9 mouse cellular contexts compared by ENCODE assay signal in genomic region chrX:6254058-6254457, GRCm38 (mm10).
DNase-seq lines count a peak whose midpoint lies in the region; ATAC-seq and TF ChIP-seq lines count a peak whose summit lies in the region.
"Had no signal": no experiment of that assay in that cellular context is flagged by ENCODE, and none has a peak within 500 bp of the region (broad histone marks: within the 10 kb centered on the region; RNA-seq: fewer than 3 reads in every experiment).

No protein-coding gene starts in this region.

- H3K9me3 ChIP-seq in intestine, postnatal 0 days (ENCODE audit: control insufficient read depth) = no peaks in the 10 kb centered on the region
- H3K9me3 ChIP-seq in intestine, embryonic 16.5 days (ENCODE audit: control insufficient read depth, low read length) = no peaks in the 10 kb centered on the region
- H3K9me3 ChIP-seq in midbrain, embryonic 15.5 days = no peaks in the 10 kb centered on the region
- H3K9me3 ChIP-seq in midbrain, embryonic 16.5 days (replicated peaks; ENCODE audit: control insufficient read depth, low read length, poor library complexity, severe bottlenecking) = no peaks in the 10 kb centered on the region

- no peak overlapping the region for H3K4me2 ChIP-seq in intestine, postnatal 0 days (replicated peaks; ENCODE audit: low read depth)
- H3K4me2 ChIP-seq in intestine, embryonic 16.5 days (ENCODE audit: low read depth, low read length) = no peak overlapping the region
- H3K4me2 ChIP-seq in midbrain, embryonic 15.5 days = no peak overlapping the region
- H3K4me2 ChIP-seq in midbrain, embryonic 16.5 days (ENCODE audit: low read length) = no peak overlapping the region

- no peak overlapping the region for H3K27ac ChIP-seq in intestine, postnatal 0 days (ENCODE audit: low read depth, low read length)
- no peak overlapping the region for H3K27ac ChIP-seq in intestine, embryonic 16.5 days (ENCODE audit: low read length)
- H3K27ac ChIP-seq in midbrain, embryonic 15.5 days = no peak overlapping the region
- no peak overlapping the region for H3K27ac ChIP-seq in midbrain, embryonic 16.5 days (ENCODE audit: low read length)

- no peak overlapping the region for H3K9ac ChIP-seq in intestine, postnatal 0 days (ENCODE audit: low read depth, low read length)
- no peak overlapping the region for H3K9ac ChIP-seq in intestine, embryonic 16.5 days (ENCODE audit: low read depth, low read length)
- H3K9ac ChIP-seq in midbrain, embryonic 15.5 days = no peak overlapping the region
- no peak overlapping the region for H3K9ac ChIP-seq in midbrain, embryonic 16.5 days (ENCODE audit: low read depth, low read length)

- peak; percentile 62 for TF ChIP-seq CTCF in intestine, postnatal 0 days (IDR thresholded peaks at IDR 0.05; ENCODE audit: low read depth)

- no peaks in the 10 kb centered on the region for H3K27me3 ChIP-seq in intestine, postnatal 0 days (replicated peaks; ENCODE audit: control insufficient read depth, insufficient read depth, low read length)
- H3K27me3 ChIP-seq in intestine, embryonic 16.5 days (replicated peaks; ENCODE audit: control insufficient read depth, insufficient read depth, low read length) = no peaks in the 10 kb centered on the region
- H3K27me3 ChIP-seq in midbrain, embryonic 15.5 days (replicated peaks) = no peaks in the 10 kb centered on the region
- H3K27me3 ChIP-seq in midbrain, embryonic 16.5 days (ENCODE audit: control insufficient read depth, insufficient read depth, low read depth, low read length) = no peaks in the 10 kb centered on the region

- H3K4me1 ChIP-seq in intestine, postnatal 0 days (replicated peaks; ENCODE audit: control insufficient read depth, insufficient read depth, low read length) = no peaks in the 10 kb centered on the region
- H3K4me1 ChIP-seq in intestine, embryonic 16.5 days (ENCODE audit: control insufficient read depth, insufficient read depth, low read length) = no peaks in the 10 kb centered on the region
- no peaks in the 10 kb centered on the region for H3K4me1 ChIP-seq in midbrain, embryonic 15.5 days
- no peaks in the 10 kb centered on the region; the same call in 1 of the 2 replicates for H3K4me1 ChIP-seq in midbrain, embryonic 16.5 days (ENCODE audit: control insufficient read depth, insufficient read depth, low read length)

- ATAC-seq in intestine, postnatal 0 days = no peak
- ATAC-seq in intestine, embryonic 16.5 days = no peak
- 0 out of 2 replicates have a peak, but pooled peaks have one; percentile 45 for ATAC-seq in midbrain, embryonic 15.5 days (replicated peaks)
- no peak for ATAC-seq in midbrain, embryonic 16.5 days
- no peak for ATAC-seq in megakaryocyte, adult 5-6 weeks (ENCODE audit: poor library complexity, severe bottlenecking)

- no peaks in the 10 kb centered on the region for H3K36me3 ChIP-seq in intestine, postnatal 0 days (ENCODE audit: control insufficient read depth, insufficient read depth)
- H3K36me3 ChIP-seq in intestine, embryonic 16.5 days (ENCODE audit: control insufficient read depth, insufficient read depth, low read length) = no peaks in the 10 kb centered on the region
- H3K36me3 ChIP-seq in midbrain, embryonic 15.5 days (replicated peaks) = no peaks in the 10 kb centered on the region
- no peaks in the 10 kb centered on the region for H3K36me3 ChIP-seq in midbrain, embryonic 16.5 days (ENCODE audit: control insufficient read depth, insufficient read depth, low read length)

- no peak overlapping the region for H3K4me3 ChIP-seq in intestine, postnatal 0 days (ENCODE audit: low read depth, low read length)
- H3K4me3 ChIP-seq in intestine, embryonic 16.5 days (ENCODE audit: low read length) = no peak overlapping the region
- H3K4me3 ChIP-seq in midbrain, embryonic 15.5 days = no peak overlapping the region
- H3K4me3 ChIP-seq in midbrain, embryonic 16.5 days (ENCODE audit: low read depth, low read length) = no peak overlapping the region

- DNase-seq in adrenal gland, adult 2 months = peak; percentile 7
- DNase-seq in adrenal gland, postnatal 14 days = no peak
- no peak for DNase-seq in thymus, postnatal 4 days
- DNase-seq: gastrocnemius, postnatal 25 days had no signal
